Mouse (Mus musculus) stomach, embryonic 16.5 days (tissue): ENCODE measurements around the gene Msx2. TPM values are rescaled to one million over a fixed set of nuclear protein-coding genes. Genes with fewer than 3 reads are reported as not detected.

Experiments
- ATAC-seq: fragments of 200-750 bp; cut with Nextera tagmentation; 2 replicates; pipeline ENCODE4 v1.8.0; 2017; ENCODE audit warnings: moderate number of reproducible peaks, moderate TSS enrichment; ENCODE audit not compliant: insufficient read depth, low FRiP score
- H3K27ac ChIP-seq: fragments of 300-500 bp; sonication (generic); 2 replicates; pipeline ENCODE4 v1.5.1; 2014; ENCODE audit warnings: low read length
- H3K27me3 ChIP-seq: fragments of 300-500 bp; sonication (generic); 2 replicates; pipeline ENCODE4 v1.6.1; 2014; ENCODE audit warnings: low read length, control low read depth, mixed read lengths; ENCODE audit not compliant: control insufficient read depth, insufficient read depth
- H3K36me3 ChIP-seq: fragments of 300-500 bp; sonication (generic); 2 replicates; pipeline ENCODE4 v1.6.1; 2014; ENCODE audit warnings: low read length; ENCODE audit not compliant: control insufficient read depth, insufficient read depth
- H3K4me1 ChIP-seq: fragments of 300-500 bp; sonication (generic); 2 replicates; pipeline ENCODE4 v1.6.1; 2014; ENCODE audit warnings: low read length, control low read depth, mixed read lengths; ENCODE audit not compliant: control insufficient read depth, insufficient read depth
- H3K4me2 ChIP-seq: fragments of 300-500 bp; sonication (generic); 2 replicates; pipeline ENCODE4 v1.6.1; 2014; ENCODE audit warnings: low read depth, low read length, mixed read lengths
- H3K4me3 ChIP-seq: fragments of 300-500 bp; sonication (generic); replicated peaks from 2 replicates; pipeline ENCODE4 v1.5.1; 2014; ENCODE audit warnings: mild to moderate bottlenecking, low read length
- H3K9ac ChIP-seq: fragments of 300-500 bp; sonication (generic); 2 replicates; pipeline ENCODE4 v1.6.1; 2014; ENCODE audit warnings: low read length
- H3K9me3 ChIP-seq: fragments of 300-500 bp; sonication (generic); replicated peaks from 2 replicates; pipeline ENCODE4 v1.6.1; 2016; ENCODE audit warnings: low read length, control low read depth; ENCODE audit not compliant: control insufficient read depth
- WGBS: fragments of 180-500 bp; shearing (Covaris S2); extraction: QIAGEN DNeasy Blood & Tissue Kit; methylation state at CpG from one replicate; pipeline ENCODE4 v1.1.7; 2014; 5-methylcytosine and 5-hydroxymethylcytosine counted together
- polyA plus RNA-seq: library from polyadenylated mRNA; unstranded; fragments of >200 nt; fragmentation: Nextera tagmentation; extraction: Ambion mirVana; gene quantifications from 2 replicates; pipeline ENCODE4 v1.2.1, GENCODE M21; 2015

Msx2 gene
- 1.6 and 2.2 TPM in 2 replicates for polyA plus RNA-seq

GRCm38 (mm10) chr13:53472614-53473124, at the start of gene Msx2:
TSS of gene Msx2 (minus strand) at chr13:53473074.
- H3K27me3 ChIP-seq: peaks cover 85% of the 10 kb centered on the region
- H3K4me2 ChIP-seq: peak within 1 kb of the TSS; percentile 82
- H3K9ac ChIP-seq: peak within 1 kb of the TSS; percentile 71
- no peaks in the 10 kb centered on the region for H3K9me3 ChIP-seq
- no peaks in the 10 kb centered on the region for H3K36me3 ChIP-seq
- H3K4me3 ChIP-seq: peak within 1 kb of the TSS; percentile 54
- under 1% methylated on average over 38 of the region's 38 CpGs for WGBS
- peak; percentile 78 for ATAC-seq
- peaks cover 11% of the 10 kb centered on the region for H3K4me1 ChIP-seq
- no peak within 1 kb of the TSS for H3K27ac ChIP-seq

GRCm38 (mm10) chr13:53521468-53521867, 48.6 kb upstream of the Msx2 start:
- H3K36me3 ChIP-seq: no peaks in the 10 kb centered on the region
- H3K9me3 ChIP-seq: no peaks in the 10 kb centered on the region
- H3K4me1 ChIP-seq: 0 out of 2 replicates have a peak, but pooled peaks cover 3% of the 10 kb centered on the region
- H3K9ac ChIP-seq: no peak overlapping the region
- no peak overlapping the region for H3K27ac ChIP-seq
- no peak overlapping the region for H3K4me3 ChIP-seq
- ATAC-seq: no peak
- H3K27me3 ChIP-seq: no peaks in the 10 kb centered on the region
- no peak overlapping the region for H3K4me2 ChIP-seq
- WGBS: 64% methylated on average over 3 of the region's 3 CpGs

GRCm38 (mm10) chr13:53520343-53520937, 47.6 kb upstream of the Msx2 start:
- no peaks in the 10 kb centered on the region for H3K27me3 ChIP-seq
- no peak for ATAC-seq
- H3K4me3 ChIP-seq: no peak overlapping the region
- 0 out of 2 replicates have a peak, but pooled peaks cover 3% of the 10 kb centered on the region for H3K4me1 ChIP-seq
- H3K9ac ChIP-seq: no peak overlapping the region
- no peaks in the 10 kb centered on the region for H3K36me3 ChIP-seq
- 0 out of 2 replicates have a peak, but pooled peaks cover 4% of the 10 kb centered on the region for H3K9me3 ChIP-seq
- H3K4me2 ChIP-seq: no peak overlapping the region
- H3K27ac ChIP-seq: no peak overlapping the region
- WGBS: 60% methylated on average over 12 of the region's 12 CpGs

- no peak overlapping the region for H3K9ac ChIP-seq
- H3K4me3 ChIP-seq: no peak overlapping the region
- ATAC-seq: no peak
- H3K9me3 ChIP-seq: 0 out of 2 replicates have a peak, but pooled peaks cover 4% of the 10 kb centered on the region
- H3K27ac ChIP-seq: no peak overlapping the region
- WGBS: 35% methylated on average over 8 of the region's 8 CpGs
- no peaks in the 10 kb centered on the region for H3K36me3 ChIP-seq
- H3K4me1 ChIP-seq: 0 out of 2 replicates have a peak, but pooled peaks cover 3% of the 10 kb centered on the region
- H3K4me2 ChIP-seq: no peak overlapping the region
- H3K27me3 ChIP-seq: no peaks in the 10 kb centered on the region
Measured at GRCm38 (mm10) chr13:53519727-53520126, 46.9 kb upstream of the Msx2 start.

GRCm38 (mm10) chr13:53518306-53518705, 45.4 kb upstream of the Msx2 start:
- H3K9me3 ChIP-seq: 0 out of 2 replicates have a peak, but pooled peaks cover 4% of the 10 kb centered on the region
- ATAC-seq: no peak
- 53% methylated on average over 4 of the region's 4 CpGs for WGBS
- no peak overlapping the region for H3K4me3 ChIP-seq
- no peaks in the 10 kb centered on the region for H3K36me3 ChIP-seq
- H3K27me3 ChIP-seq: no peaks in the 10 kb centered on the region
- 0 out of 2 replicates have a peak, but pooled peaks cover 3% of the 10 kb centered on the region for H3K4me1 ChIP-seq
- H3K9ac ChIP-seq: no peak overlapping the region
- no peak overlapping the region for H3K4me2 ChIP-seq
- H3K27ac ChIP-seq: no peak overlapping the region

- no peaks in the 10 kb centered on the region for H3K27me3 ChIP-seq
- no peak overlapping the region for H3K9ac ChIP-seq
- H3K4me2 ChIP-seq: no peak overlapping the region
- H3K36me3 ChIP-seq: no peaks in the 10 kb centered on the region
- 0 out of 2 replicates have a peak, but pooled peaks cover 4% of the 10 kb centered on the region for H3K9me3 ChIP-seq
- ATAC-seq: no peak
- 0 out of 2 replicates have a peak, but pooled peaks cover under 1% of the 10 kb centered on the region for H3K4me1 ChIP-seq
- H3K4me3 ChIP-seq: no peak overlapping the region
- H3K27ac ChIP-seq: no peak overlapping the region
Measured at GRCm38 (mm10) chr13:53514574-53514973, 41.7 kb upstream of the Msx2 start.

- Histone ChIP-seq H3K27ac (no peak overlapping the region), H3K4me2 (no peak overlapping the region), H3K4me1 (no peaks in the 10 kb centered on the region), H3K36me3 (no peaks in the 10 kb centered on the region), H3K9ac (no peak overlapping the region), H3K9me3 (0 out of 2 replicates have a peak, but pooled peaks cover 4% of the 10 kb centered on the region), H3K4me3 (no peak overlapping the region), H3K27me3 (no peaks in the 10 kb centered on the region)
- ATAC-seq: no peak
- 71% methylated on average over 2 of the region's 2 CpGs for WGBS
Measured at GRCm38 (mm10) chr13:53511366-53511765, 38.5 kb upstream of the Msx2 start.

- H3K4me2 ChIP-seq: no peak overlapping the region
- no peak overlapping the region for H3K27ac ChIP-seq
- H3K4me1 ChIP-seq: no peaks in the 10 kb centered on the region
- ATAC-seq: no peak
- no peaks in the 10 kb centered on the region for H3K27me3 ChIP-seq
- no peak overlapping the region for H3K4me3 ChIP-seq
- WGBS: 53% methylated on average over 6 of the region's 6 CpGs
- no peak overlapping the region for H3K9ac ChIP-seq
- no peaks in the 10 kb centered on the region for H3K9me3 ChIP-seq
- no peaks in the 10 kb centered on the region for H3K36me3 ChIP-seq
Measured at GRCm38 (mm10) chr13:53502406-53502805, 29.5 kb upstream of the Msx2 start.

GRCm38 (mm10) chr13:53501561-53502253, 28.8 kb upstream of the Msx2 start:
- Histone ChIP-seq H3K27me3 (no peaks in the 10 kb centered on the region), H3K27ac (no peak overlapping the region), H3K9me3 (no peaks in the 10 kb centered on the region), H3K4me2 (no peak overlapping the region), H3K36me3 (no peaks in the 10 kb centered on the region), H3K9ac (no peak overlapping the region), H3K4me3 (no peak overlapping the region), H3K4me1 (no peaks in the 10 kb centered on the region)
- ATAC-seq: no peak
- 22% methylated on average over 10 of the region's 10 CpGs for WGBS
